Mouse (Mus musculus) midbrain, embryonic 16.5 days (tissue): ENCODE data around the gene Ror1. TPM values are rescaled to one million over a fixed set of nuclear protein-coding genes. Genes with fewer than 3 reads are reported as not detected.

Experiments
- ATAC-seq: fragments of 200-750 bp; cut with Nextera tagmentation; 2 replicates; pipeline ENCODE4 v1.8.0; 2017; ENCODE audit warnings: moderate TSS enrichment
- H3K27ac ChIP-seq: fragments of 300-500 bp; sonication (generic); 2 replicates; pipeline ENCODE4 v1.5.1; 2014; ENCODE audit warnings: mild to moderate bottlenecking, low read length, mixed read lengths
- H3K27me3 ChIP-seq: fragments of 300-500 bp; sonication (generic); 2 replicates; pipeline ENCODE4 v1.6.1; 2014; ENCODE audit warnings: low read depth, low read length, mixed read lengths; ENCODE audit not compliant: control insufficient read depth, insufficient read depth
- H3K36me3 ChIP-seq: fragments of 300-500 bp; sonication (generic); 2 replicates; pipeline ENCODE4 v1.6.1; 2014; ENCODE audit warnings: mild to moderate bottlenecking, low read length, moderate library complexity, mixed read lengths; ENCODE audit not compliant: control insufficient read depth, insufficient read depth
- H3K4me1 ChIP-seq: fragments of 300-500 bp; sonication (generic); 2 replicates; pipeline ENCODE4 v1.6.1; 2014; ENCODE audit warnings: mild to moderate bottlenecking, low read length, mixed read lengths; ENCODE audit not compliant: control insufficient read depth, insufficient read depth
- H3K4me2 ChIP-seq: fragments of 300-500 bp; sonication (generic); 2 replicates; pipeline ENCODE4 v1.6.1; 2014; ENCODE audit warnings: mild to moderate bottlenecking, low read length, mixed read lengths
- H3K4me3 ChIP-seq: fragments of 300-500 bp; sonication (generic); 2 replicates; pipeline ENCODE4 v1.5.1; 2014; ENCODE audit warnings: low read depth, mild to moderate bottlenecking, low read length, moderate library complexity, mixed read lengths
- H3K9ac ChIP-seq: fragments of 300-500 bp; sonication (generic); 2 replicates; pipeline ENCODE4 v1.6.1; 2014; ENCODE audit warnings: low read depth, low read length, mixed read lengths
- H3K9me3 ChIP-seq: fragments of 300-500 bp; sonication (generic); replicated peaks from 2 replicates; pipeline ENCODE4 v1.6.1; 2014; ENCODE audit warnings: mild to moderate bottlenecking, low read length, mixed read lengths; ENCODE audit not compliant: control insufficient read depth, poor library complexity, severe bottlenecking
- WGBS: fragments of 180-500 bp; shearing (Covaris S2); extraction: QIAGEN DNeasy Blood & Tissue Kit; methylation state at CpG from one replicate; pipeline ENCODE4 v1.1.7; 2014; 5-methylcytosine and 5-hydroxymethylcytosine counted together
- polyA plus RNA-seq: library from polyadenylated mRNA; unstranded; fragments of >200 nt; fragmentation: Nextera tagmentation; extraction: Ambion mirVana; gene quantifications from 2 replicates; pipeline ENCODE4 v1.2.1, GENCODE M21; 2015

Gene Ror1
- polyA plus RNA-seq, 1 experiment from 2014 or later = 0.84 TPM

DNA sequence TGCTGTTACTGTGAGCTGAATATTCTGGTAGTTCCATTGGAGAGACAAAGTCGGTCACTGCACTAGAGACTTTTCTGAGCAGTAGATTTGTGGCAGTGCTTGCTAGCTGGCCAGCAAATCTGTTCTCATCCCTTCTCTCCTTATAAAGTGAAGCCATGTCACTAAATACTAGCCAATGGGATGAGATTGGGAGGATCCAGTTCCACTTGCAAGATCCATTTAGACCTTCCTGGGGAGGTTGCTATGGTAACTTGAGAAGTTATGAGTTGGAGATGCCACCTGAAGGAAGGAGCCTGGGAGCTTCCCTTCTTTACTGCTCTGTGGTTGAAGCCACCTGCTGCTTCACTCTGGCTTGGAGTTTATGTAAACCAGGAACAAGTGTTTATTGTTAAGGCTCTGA lies 8.7 kb downstream of the Ror1 start:
- H3K9me3 ChIP-seq = no peaks in the 10 kb centered on the region
- no peaks in the 10 kb centered on the region for H3K4me1 ChIP-seq
- no peak overlapping the region for H3K4me2 ChIP-seq
- ATAC-seq = no peak
- H3K27me3 ChIP-seq = no peaks in the 10 kb centered on the region
- H3K27ac ChIP-seq = no peak overlapping the region
- H3K36me3 ChIP-seq = no peaks in the 10 kb centered on the region
- no peak overlapping the region for H3K4me3 ChIP-seq
- H3K9ac ChIP-seq = no peak overlapping the region
- 81% methylated on average over 1 of the region's 1 CpGs for WGBS

GRCm38 (mm10) chr4:100107593-100107992 lies 12.0 kb downstream of the Ror1 start:
- H3K27me3 ChIP-seq = no peaks in the 10 kb centered on the region
- WGBS = 90% methylated on average over 9 of the region's 9 CpGs
- H3K4me2 ChIP-seq = no peak overlapping the region
- H3K9me3 ChIP-seq = no peaks in the 10 kb centered on the region
- no peak overlapping the region for H3K9ac ChIP-seq
- H3K36me3 ChIP-seq = no peaks in the 10 kb centered on the region
- ATAC-seq = no peak
- H3K4me3 ChIP-seq = no peak overlapping the region
- H3K27ac ChIP-seq = no peak overlapping the region
- H3K4me1 ChIP-seq = no peaks in the 10 kb centered on the region

- no peak overlapping the region for H3K9ac ChIP-seq
- no peak overlapping the region for H3K4me3 ChIP-seq
- 95% methylated on average over 4 of the region's 4 CpGs for WGBS
- H3K4me2 ChIP-seq = no peak overlapping the region
- H3K27ac ChIP-seq = no peak overlapping the region
- H3K36me3 ChIP-seq = no peaks in the 10 kb centered on the region
- H3K4me1 ChIP-seq = no peaks in the 10 kb centered on the region
- H3K27me3 ChIP-seq = no peaks in the 10 kb centered on the region
- ATAC-seq = no peak
- no peaks in the 10 kb centered on the region for H3K9me3 ChIP-seq
Observed at GRCm38 (mm10) chr4:100108551-100108950, 13.0 kb downstream of the Ror1 start.

- no peak overlapping the region for H3K4me2 ChIP-seq
- no peak overlapping the region for H3K4me3 ChIP-seq
- H3K9me3 ChIP-seq = no peaks in the 10 kb centered on the region
- H3K27me3 ChIP-seq = no peaks in the 10 kb centered on the region
- no peak overlapping the region for H3K27ac ChIP-seq
- H3K4me1 ChIP-seq = no peaks in the 10 kb centered on the region
- no peak for ATAC-seq
- H3K9ac ChIP-seq = no peak overlapping the region
- H3K36me3 ChIP-seq = no peaks in the 10 kb centered on the region
Observed at GRCm38 (mm10) chr4:100114148-100114547, 18.6 kb downstream of the Ror1 start.

DNA sequence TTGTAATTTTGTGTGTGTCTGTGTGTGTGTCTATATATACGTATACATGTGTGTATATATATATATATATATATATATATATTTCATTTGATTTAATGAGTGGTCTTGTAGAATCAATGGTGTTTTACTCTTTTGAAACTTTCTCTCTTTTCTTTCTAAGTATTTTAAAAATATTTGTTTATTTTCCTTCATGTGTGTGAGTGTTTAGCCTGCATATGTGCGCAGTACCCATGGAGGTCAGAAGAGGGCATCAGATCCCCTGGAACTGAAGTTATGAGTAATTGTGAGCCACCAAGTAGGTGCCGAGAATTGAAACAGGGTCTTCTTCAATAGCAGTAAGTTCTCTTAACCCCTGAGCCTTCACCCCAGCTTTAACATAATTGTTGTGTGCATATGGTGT lies 20.8 kb downstream of the Ror1 start:
- H3K4me3 ChIP-seq = no peak overlapping the region
- H3K4me2 ChIP-seq = no peak overlapping the region
- no peaks in the 10 kb centered on the region for H3K4me1 ChIP-seq
- H3K36me3 ChIP-seq = no peaks in the 10 kb centered on the region
- H3K9me3 ChIP-seq = no peaks in the 10 kb centered on the region
- no peaks in the 10 kb centered on the region for H3K27me3 ChIP-seq
- no peak for ATAC-seq
- H3K9ac ChIP-seq = no peak overlapping the region
- H3K27ac ChIP-seq = no peak overlapping the region
- WGBS = 95% methylated on average over 3 of the region's 3 CpGs

DNA sequence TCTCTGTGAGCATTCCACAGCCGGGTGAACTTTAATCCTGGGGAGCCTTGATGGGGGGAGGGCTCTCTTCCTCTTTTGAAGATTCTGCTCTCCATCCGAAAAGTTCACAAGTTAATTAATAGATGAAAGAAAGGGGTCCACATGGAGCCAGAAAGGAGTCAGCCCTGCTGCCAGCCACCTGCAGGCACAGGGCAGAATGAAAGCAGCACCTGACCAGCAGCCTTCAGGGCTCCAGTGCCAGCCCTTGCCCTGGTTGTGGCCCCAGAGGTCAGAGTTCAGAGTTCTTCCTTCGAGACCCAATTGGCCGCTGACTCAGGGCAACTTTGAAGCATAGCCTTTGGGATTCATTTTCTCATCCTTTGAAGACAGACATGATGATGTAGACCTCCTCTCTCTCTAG lies 23.1 kb downstream of the Ror1 start:
- H3K4me1 ChIP-seq = no peaks in the 10 kb centered on the region
- H3K9ac ChIP-seq = no peak overlapping the region
- H3K4me3 ChIP-seq = no peak overlapping the region
- H3K27me3 ChIP-seq = no peaks in the 10 kb centered on the region
- ATAC-seq = no peak
- H3K36me3 ChIP-seq = no peaks in the 10 kb centered on the region
- WGBS = 27% methylated on average over 4 of the region's 4 CpGs
- H3K27ac ChIP-seq = no peak overlapping the region
- no peak overlapping the region for H3K4me2 ChIP-seq
- H3K9me3 ChIP-seq = no peaks in the 10 kb centered on the region

DNA sequence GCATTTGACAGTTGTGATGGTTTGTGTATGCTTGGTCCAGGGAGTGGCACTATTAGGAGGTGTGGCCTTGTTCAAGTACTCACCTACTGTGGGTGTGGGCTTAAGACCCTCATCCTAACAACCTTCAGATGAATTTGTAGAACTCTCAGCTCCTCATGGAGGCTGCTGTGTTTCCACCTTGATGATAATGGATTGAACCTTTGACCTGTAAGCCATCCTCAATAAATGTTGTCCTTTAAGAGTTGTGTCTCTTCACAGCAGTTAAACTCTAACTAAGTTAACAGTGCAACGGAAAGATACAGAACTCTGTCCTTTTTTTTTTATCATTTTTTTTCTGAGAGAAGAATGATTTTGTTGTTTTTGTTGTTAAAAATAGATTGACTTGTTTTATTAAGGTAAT lies 23.8 kb downstream of the Ror1 start:
- 86% methylated on average over 1 of the region's 1 CpGs for WGBS
- no peak overlapping the region for H3K4me3 ChIP-seq
- no peaks in the 10 kb centered on the region for H3K36me3 ChIP-seq
- ATAC-seq = no peak
- no peak overlapping the region for H3K27ac ChIP-seq
- H3K4me1 ChIP-seq = no peaks in the 10 kb centered on the region
- no peaks in the 10 kb centered on the region for H3K9me3 ChIP-seq
- no peak overlapping the region for H3K9ac ChIP-seq
- H3K4me2 ChIP-seq = no peak overlapping the region
- no peaks in the 10 kb centered on the region for H3K27me3 ChIP-seq

DNA sequence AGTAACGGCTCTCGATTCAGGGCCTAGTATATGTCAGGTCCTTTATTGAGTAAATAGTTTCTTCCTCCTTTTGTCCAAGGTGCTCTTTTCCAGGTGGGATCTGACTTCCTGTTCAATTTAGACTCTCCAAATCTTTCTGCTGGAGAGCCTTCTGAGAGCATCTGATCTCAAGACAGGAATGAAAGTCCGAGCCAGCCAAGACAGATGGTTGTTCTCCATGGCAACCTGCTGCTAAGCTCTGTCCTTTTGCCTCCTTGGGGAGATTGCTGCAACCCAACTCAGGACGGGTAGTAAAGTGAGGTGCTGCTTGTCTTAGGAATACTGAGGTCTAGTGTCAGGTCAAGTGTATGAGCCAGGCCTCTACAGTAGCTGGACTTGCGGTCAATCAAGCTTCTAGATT lies 25.0 kb downstream of the Ror1 start:
- H3K9ac ChIP-seq = no peak overlapping the region
- H3K4me1 ChIP-seq = no peaks in the 10 kb centered on the region
- 82% methylated on average over 5 of the region's 5 CpGs for WGBS
- no peak for ATAC-seq
- H3K4me2 ChIP-seq = no peak overlapping the region
- H3K27me3 ChIP-seq = no peaks in the 10 kb centered on the region
- no peak overlapping the region for H3K27ac ChIP-seq
- H3K36me3 ChIP-seq = no peaks in the 10 kb centered on the region
- H3K4me3 ChIP-seq = no peak overlapping the region
- H3K9me3 ChIP-seq = no peaks in the 10 kb centered on the region

DNA sequence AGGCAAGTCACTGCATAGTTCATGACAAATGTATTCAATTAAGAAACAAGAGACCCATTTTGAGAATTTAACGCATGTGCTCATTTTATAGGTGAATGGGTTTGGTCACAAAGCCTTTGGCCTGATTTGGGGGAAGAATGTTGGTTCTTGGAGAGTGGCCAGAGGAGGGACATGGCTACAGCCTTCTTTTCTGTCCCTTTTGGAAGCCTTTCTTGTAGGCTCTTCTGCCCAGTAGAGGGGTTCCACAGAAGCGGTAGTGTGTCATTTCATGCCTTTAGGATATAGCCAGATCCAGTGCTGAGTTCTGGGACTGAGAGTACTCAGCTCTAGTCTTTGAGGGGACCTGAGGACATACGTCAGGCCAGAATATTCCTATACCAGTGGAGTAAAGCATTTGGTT lies 26.8 kb downstream of the Ror1 start:
- Histone ChIP-seq H3K4me3 (no peak overlapping the region), H3K27ac (no peak overlapping the region), H3K36me3 (no peaks in the 10 kb centered on the region), H3K4me1 (no peaks in the 10 kb centered on the region), H3K27me3 (no peaks in the 10 kb centered on the region), H3K9me3 (no peaks in the 10 kb centered on the region), H3K9ac (no peak overlapping the region), H3K4me2 (no peak overlapping the region)
- ATAC-seq = no peak
- WGBS = 91% methylated on average over 3 of the region's 3 CpGs

GRCm38 (mm10) chr4:100123519-100123918 lies 27.9 kb downstream of the Ror1 start:
- H3K27me3 ChIP-seq = no peaks in the 10 kb centered on the region

More at GRCm38 (mm10) chr4:100123519-100123918, 27.9 kb downstream of the Ror1 start:
- H3K9me3 ChIP-seq = no peaks in the 10 kb centered on the region
- no peak overlapping the region for H3K4me2 ChIP-seq
- ATAC-seq = no peak
- no peaks in the 10 kb centered on the region for H3K4me1 ChIP-seq
- H3K9ac ChIP-seq = no peak overlapping the region
- H3K27ac ChIP-seq = no peak overlapping the region
- H3K4me3 ChIP-seq = no peak overlapping the region
- H3K36me3 ChIP-seq = no peaks in the 10 kb centered on the region
- WGBS = 71% methylated on average over 3 of the region's 3 CpGs
